Mouse (Mus musculus) thymus, postnatal 25 days (tissue): ENCODE results near the gene Gm13285.
"Not testable (repeated sequence)": the region's sequence is repeated elsewhere in the genome, so short reads cannot be mapped to it uniquely, and the experiment has no call there.

Experiments
- DNase-seq: peaks from one replicate; pipeline ENCODE4 v3.0.0; 2022

Gm13285 gene

GRCm38 (mm10) chr4:88799365-88799764 is at the start of gene Gm13285:
Gene Gm13285, plus strand, starts transcription at chr4:88799665.
- DNase-seq, result not testable (repeated sequence)

- DNase-seq, result no peak
Observed at GRCm38 (mm10) chr4:88749926-88750325, 49.5 kb upstream of the Gm13285 start.

GRCm38 (mm10) chr4:88754818-88755340 is 44.6 kb upstream of the Gm13285 start, which contains the start of gene Gm13271:
Gene Gm13271, plus strand, starts transcription at chr4:88754868.
- peak; percentile 68 for DNase-seq

GRCm38 (mm10) chr4:88756581-88757513 is 42.6 kb upstream of the Gm13285 start:
- DNase-seq, result peak; percentile 37

- peak; percentile 90 for DNase-seq
Observed at GRCm38 (mm10) chr4:88757628-88758031, 41.8 kb upstream of the Gm13285 start.

- not testable (repeated sequence) for DNase-seq
Observed at GRCm38 (mm10) chr4:88758751-88759150, 40.7 kb upstream of the Gm13285 start.

- peak; percentile 28 for DNase-seq
Observed at GRCm38 (mm10) chr4:88759610-88760268, 39.7 kb upstream of the Gm13285 start, which contains the start of gene Gm13283. Gene Gm13283, plus strand, starts transcription at chr4:88760119.

- DNase-seq, result peak; percentile 55
Observed at GRCm38 (mm10) chr4:88760431-88760830, 39.0 kb upstream of the Gm13285 start.

GRCm38 (mm10) chr4:88761776-88762175 is 37.7 kb upstream of the Gm13285 start:
- DNase-seq, result peak; percentile 90

- peak; percentile 24 for DNase-seq
Observed at GRCm38 (mm10) chr4:88762341-88762740, 37.1 kb upstream of the Gm13285 start.

GRCm38 (mm10) chr4:88763384-88764018 is 36.0 kb upstream of the Gm13285 start:
- peak; percentile 38 for DNase-seq

GRCm38 (mm10) chr4:88773534-88773933 is 25.9 kb upstream of the Gm13285 start, which contains the start of gene Gm13290:
Gene Gm13290, plus strand, starts transcription at chr4:88773834.
- DNase-seq, result not testable (repeated sequence)

- not testable (repeated sequence) for DNase-seq
Observed at GRCm38 (mm10) chr4:88776622-88777021, 22.8 kb upstream of the Gm13285 start, which contains the start of gene Gm13289. Gene Gm13289, plus strand, starts transcription at chr4:88776922.

- DNase-seq, result not testable (repeated sequence)
Observed at GRCm38 (mm10) chr4:88779550-88779949, 19.9 kb upstream of the Gm13285 start, which contains the start of gene Gm13272. Gene Gm13272, plus strand, starts transcription at chr4:88779850.

- not testable (repeated sequence) for DNase-seq
Observed at GRCm38 (mm10) chr4:88780320-88780719, 19.1 kb upstream of the Gm13285 start.

- not testable (repeated sequence) for DNase-seq
Observed at GRCm38 (mm10) chr4:88781831-88782230, 17.6 kb upstream of the Gm13285 start, which contains the start of gene Ifnz. Gene Ifnz, plus strand, starts transcription at chr4:88782131.

- not testable (repeated sequence) for DNase-seq
Observed at GRCm38 (mm10) chr4:88782335-88782734, 17.1 kb upstream of the Gm13285 start.

GRCm38 (mm10) chr4:88785409-88785808 is 14.1 kb upstream of the Gm13285 start, which contains the start of gene Gm13276:
Gene Gm13276, plus strand, starts transcription at chr4:88785709.
- DNase-seq, result not testable (repeated sequence)

- peak; percentile 75 for DNase-seq
Observed at GRCm38 (mm10) chr4:88788402-88788801, 11.1 kb upstream of the Gm13285 start, which contains the start of gene Gm13277. Gene Gm13277, plus strand, starts transcription at chr4:88788632.

GRCm38 (mm10) chr4:88791250-88791649 is 8.2 kb upstream of the Gm13285 start, which contains the start of gene Gm13278:
Gene Gm13278, plus strand, starts transcription at chr4:88791550.
- not testable (repeated sequence) for DNase-seq

GRCm38 (mm10) chr4:88793936-88794675 is 5.4 kb upstream of the Gm13285 start, which contains the start of gene Gm13275:
Gene Gm13275, plus strand, starts transcription at chr4:88794487.
- DNase-seq, result peak; percentile 80
